Mouse (Mus musculus) myocyte (in vitro differentiated cells): ENCODE data around the gene Gpc5.

Experiments used
- E2F4 ChIP-seq: IDR thresholded peaks from one replicate; pipeline ENCODE4 v1.6.1; 2011; ENCODE audit warnings: mild to moderate bottlenecking, control low read depth, moderate library complexity; ENCODE audit not compliant: insufficient read depth
- MYOD1 ChIP-seq, 3 experiments: IDR thresholded peaks; one replicate each; pipeline ENCODE4 v1.6.1; 2011; ENCODE audit warnings: control low read depth in 2 of 3, low read depth in 2 of 3, mild to moderate bottlenecking in 2 of 3, moderate library complexity in 1 of 3; ENCODE audit not compliant: insufficient read length in 2 of 3, control insufficient read depth in 1 of 3
- USF1 ChIP-seq: IDR thresholded peaks from one replicate; pipeline ENCODE4 v1.6.1; 2011; ENCODE audit warnings: low read depth, mild to moderate bottlenecking, control low read depth, moderate library complexity

DNA sequence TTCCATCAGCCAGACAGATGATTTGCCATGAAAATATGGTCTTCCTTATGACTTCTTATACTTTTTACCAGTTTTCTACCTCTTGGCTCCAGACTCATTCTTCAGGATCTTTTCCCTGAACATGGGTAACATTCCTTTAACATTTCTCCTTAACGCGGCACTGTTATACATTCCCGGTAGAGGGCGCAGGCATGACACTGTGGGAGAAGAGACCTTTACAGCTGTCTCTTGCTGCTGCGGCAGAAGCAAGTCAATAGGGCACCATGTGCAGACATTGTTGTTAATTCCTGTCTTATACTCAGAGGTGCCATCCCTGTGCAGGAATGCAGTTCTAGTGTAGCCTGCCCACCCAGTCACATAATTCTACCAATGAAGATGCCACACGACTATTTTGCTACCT is 1115.0 kb downstream of the Gpc5 start:
- no peak for TF ChIP-seq USF1
- no peak for TF ChIP-seq MYOD1 (IDR thresholded peaks at IDR 0.05; ENCODE audit: control insufficient read depth in 1 of 3, insufficient read length in 2 of 3, low read depth in 2 of 3)
- no peak for TF ChIP-seq E2F4
